Mouse (Mus musculus): ENCODE results near the gene Il22ra2. TPM values are rescaled to one million over a fixed set of nuclear protein-coding genes. Genes with fewer than 3 reads are reported as not detected.
A peak's percentile ranks its signal among the peaks of the same experiment; 100 is the strongest.

Il22ra2 gene
- polyA plus RNA-seq (2016; fragmentation: Nextera tagmentation; extraction: Ambion mirVana): not detected in 2 replicates

GRCm38 (mm10) chr10:19621408-19622048 lies at the start of gene Il22ra2:
Il22ra2 (plus strand) TSS chr10:19621998.
- no peaks in the 10 kb centered on the region for H3K36me3 ChIP-seq (replicated peaks)
- H3K27ac ChIP-seq: no peak within 1 kb of the TSS
- no peaks in the 10 kb centered on the region for H3K27me3 ChIP-seq (ENCODE audit: poor library complexity, severe bottlenecking)
- no peaks in the 10 kb centered on the region for H3K9me3 ChIP-seq
- DNase-seq (ENCODE audit: extremely low spot score, low spot score): no peak
- H3K4me1 ChIP-seq: no peaks in the 10 kb centered on the region; the same call in 1 of the 2 replicates
- no peak within 1 kb of the TSS for H3K4me3 ChIP-seq
- WGBS: 100% methylated on average over 2 of the region's 2 CpGs

- 92% methylated on average over 3 of the region's 3 CpGs for WGBS
- Histone ChIP-seq H3K36me3 (replicated peaks) (no peaks in the 10 kb centered on the region), H3K27me3 (ENCODE audit: poor library complexity, severe bottlenecking) (no peaks in the 10 kb centered on the region)
Measured at GRCm38 (mm10) chr10:19577571-19577970, 44.2 kb upstream of the Il22ra2 start.

GRCm38 (mm10) chr10:19578001-19578400 lies 43.8 kb upstream of the Il22ra2 start:
- Histone ChIP-seq H3K27me3 (ENCODE audit: poor library complexity, severe bottlenecking) (no peaks in the 10 kb centered on the region), H3K36me3 (replicated peaks) (no peaks in the 10 kb centered on the region), H3K4me1 (no peaks in the 10 kb centered on the region), H3K27ac (no peak overlapping the region), H3K9me3 (no peaks in the 10 kb centered on the region), H3K4me3 (no peak overlapping the region)
- DNase-seq (ENCODE audit: extremely low spot score, low spot score): no peak
- WGBS: 89% methylated on average over 6 of the region's 6 CpGs

More at GRCm38 (mm10) chr10:19577571-19577970, 44.2 kb upstream of the Il22ra2 start:
- no peak for DNase-seq (ENCODE audit: extremely low spot score, low spot score)
- Histone ChIP-seq H3K27ac (no peak overlapping the region), H3K4me3 (no peak overlapping the region), H3K9me3 (no peaks in the 10 kb centered on the region), H3K4me1 (no peaks in the 10 kb centered on the region)

GRCm38 (mm10) chr10:19578409-19578986 lies 43.3 kb upstream of the Il22ra2 start:
- Histone ChIP-seq H3K4me3 (no peak overlapping the region), H3K27me3 (ENCODE audit: poor library complexity, severe bottlenecking) (no peaks in the 10 kb centered on the region), H3K27ac (no peak overlapping the region), H3K4me1 (no peaks in the 10 kb centered on the region), H3K36me3 (replicated peaks) (no peaks in the 10 kb centered on the region), H3K9me3 (no peaks in the 10 kb centered on the region)
- no peak for DNase-seq (ENCODE audit: extremely low spot score, low spot score)
- 88% methylated on average over 9 of the region's 9 CpGs for WGBS

- WGBS: 69% methylated on average over 3 of the region's 3 CpGs
- H3K27ac ChIP-seq: no peak overlapping the region
Measured at GRCm38 (mm10) chr10:19580660-19581059, 41.1 kb upstream of the Il22ra2 start.

GRCm38 (mm10) chr10:19581844-19582582 lies 39.8 kb upstream of the Il22ra2 start:
- H3K9me3 ChIP-seq: no peaks in the 10 kb centered on the region
- no peaks in the 10 kb centered on the region for H3K27me3 ChIP-seq (ENCODE audit: poor library complexity, severe bottlenecking)
- H3K4me3 ChIP-seq: no peak overlapping the region
- no peak for DNase-seq (ENCODE audit: extremely low spot score, low spot score)
- H3K27ac ChIP-seq: no peak overlapping the region
- WGBS: 82% methylated on average over 9 of the region's 9 CpGs
- peaks cover 5% of the 10 kb centered on the region; the same call in 1 of the 2 replicates for H3K4me1 ChIP-seq
- no peaks in the 10 kb centered on the region for H3K36me3 ChIP-seq (replicated peaks)

More at GRCm38 (mm10) chr10:19580660-19581059, 41.1 kb upstream of the Il22ra2 start:
- H3K4me3 ChIP-seq: no peak overlapping the region
- H3K9me3 ChIP-seq: no peaks in the 10 kb centered on the region
- no peaks in the 10 kb centered on the region for H3K36me3 ChIP-seq (replicated peaks)
- no peaks in the 10 kb centered on the region for H3K27me3 ChIP-seq (ENCODE audit: poor library complexity, severe bottlenecking)
- peaks cover 5% of the 10 kb centered on the region; the same call in 1 of the 2 replicates for H3K4me1 ChIP-seq
- DNase-seq (ENCODE audit: extremely low spot score, low spot score): no peak

- Histone ChIP-seq H3K27ac (no peak overlapping the region), H3K4me3 (no peak overlapping the region), H3K9me3 (no peaks in the 10 kb centered on the region), H3K27me3 (ENCODE audit: poor library complexity, severe bottlenecking) (no peaks in the 10 kb centered on the region), H3K36me3 (replicated peaks) (no peaks in the 10 kb centered on the region), H3K4me1 (peaks cover 5% of the 10 kb centered on the region; the same call in 1 of the 2 replicates)
- WGBS: 85% methylated on average over 7 of the region's 7 CpGs
- no peak for DNase-seq (ENCODE audit: extremely low spot score, low spot score)
Measured at GRCm38 (mm10) chr10:19582806-19583430, 38.9 kb upstream of the Il22ra2 start.

GRCm38 (mm10) chr10:19584064-19584463 lies 37.7 kb upstream of the Il22ra2 start:
- Histone ChIP-seq H3K4me1 (peaks cover 5% of the 10 kb centered on the region; the same call in 1 of the 2 replicates), H3K4me3 (no peak overlapping the region), H3K27me3 (ENCODE audit: poor library complexity, severe bottlenecking) (no peaks in the 10 kb centered on the region), H3K27ac (0 out of 2 replicates have a peak overlapping the region, but pooled peaks have one; percentile 5), H3K36me3 (replicated peaks) (no peaks in the 10 kb centered on the region), H3K9me3 (no peaks in the 10 kb centered on the region)
- 79% methylated on average over 2 of the region's 2 CpGs for WGBS
- no peak for DNase-seq (ENCODE audit: extremely low spot score, low spot score)

GRCm38 (mm10) chr10:19584846-19585245 lies 37.0 kb upstream of the Il22ra2 start:
- H3K36me3 ChIP-seq (replicated peaks): no peaks in the 10 kb centered on the region
- 88% methylated on average over 1 of the region's 1 CpGs for WGBS
- peaks cover 5% of the 10 kb centered on the region; the same call in 1 of the 2 replicates for H3K4me1 ChIP-seq
- DNase-seq (ENCODE audit: extremely low spot score, low spot score): no peak
- H3K27ac ChIP-seq: no peak overlapping the region
- H3K4me3 ChIP-seq: no peak overlapping the region
- H3K9me3 ChIP-seq: no peaks in the 10 kb centered on the region
- H3K27me3 ChIP-seq (ENCODE audit: poor library complexity, severe bottlenecking): peaks cover 2% of the 10 kb centered on the region; the same call in 1 of the 2 replicates

- DNase-seq (ENCODE audit: extremely low spot score, low spot score): no peak
- Histone ChIP-seq H3K4me3 (no peak overlapping the region), H3K27ac (no peak overlapping the region), H3K9me3 (no peaks in the 10 kb centered on the region), H3K4me1 (peaks cover 5% of the 10 kb centered on the region; the same call in 1 of the 2 replicates), H3K27me3 (ENCODE audit: poor library complexity, severe bottlenecking) (peaks cover 11% of the 10 kb centered on the region; the same call in 1 of the 2 replicates), H3K36me3 (replicated peaks) (no peaks in the 10 kb centered on the region)
- WGBS: 92% methylated on average over 5 of the region's 5 CpGs
Measured at GRCm38 (mm10) chr10:19585860-19586259, 35.9 kb upstream of the Il22ra2 start.

- H3K27me3 ChIP-seq (ENCODE audit: poor library complexity, severe bottlenecking): peaks cover 14% of the 10 kb centered on the region; the same call in 1 of the 2 replicates
- H3K4me1 ChIP-seq: peaks cover 12% of the 10 kb centered on the region
- no peak overlapping the region for H3K4me3 ChIP-seq
- DNase-seq (ENCODE audit: extremely low spot score, low spot score): no peak
- no peaks in the 10 kb centered on the region for H3K9me3 ChIP-seq
- WGBS: 79% methylated on average over 3 of the region's 3 CpGs
- no peaks in the 10 kb centered on the region for H3K36me3 ChIP-seq (replicated peaks)
- H3K27ac ChIP-seq: no peak overlapping the region
Measured at GRCm38 (mm10) chr10:19587281-19587680, 34.5 kb upstream of the Il22ra2 start.

- H3K9me3 ChIP-seq: no peaks in the 10 kb centered on the region
- peaks cover 19% of the 10 kb centered on the region for H3K4me1 ChIP-seq
- DNase-seq (ENCODE audit: extremely low spot score, low spot score): no peak
- no peak overlapping the region for H3K27ac ChIP-seq
- peaks cover 14% of the 10 kb centered on the region; the same call in 1 of the 2 replicates for H3K27me3 ChIP-seq (ENCODE audit: poor library complexity, severe bottlenecking)
- WGBS: 87% methylated on average over 12 of the region's 12 CpGs
- no peak overlapping the region for H3K4me3 ChIP-seq
- no peaks in the 10 kb centered on the region for H3K36me3 ChIP-seq (replicated peaks)
Measured at GRCm38 (mm10) chr10:19589626-19590025, 32.2 kb upstream of the Il22ra2 start.

Measured in forebrain, embryonic 10.5 days (tissue).